Mouse (Mus musculus) heart, embryonic 13.5 days (tissue): ENCODE measurements around the gene Kirrel3. TPM values are rescaled to one million over a fixed set of nuclear protein-coding genes. Genes with fewer than 3 reads are reported as not detected.

Experiments used
- ATAC-seq: fragments of 200-750 bp; cut with Nextera tagmentation; 2 replicates; pipeline ENCODE4 v1.8.0; 2017; ENCODE audit warnings: moderate TSS enrichment; ENCODE audit not compliant: insufficient number of reproducible peaks, low FRiP score, low TSS enrichment; ENCODE audit errors: extremely low read depth
- H3K27ac ChIP-seq: fragments of 300-500 bp; sonication (generic); replicated peaks from 2 replicates; pipeline ENCODE4 v1.5.1; 2015; ENCODE audit warnings: moderate library complexity, mild to moderate bottlenecking, inconsistent platforms
- H3K27me3 ChIP-seq: fragments of 300-500 bp; sonication (generic); replicated peaks from 2 replicates; pipeline ENCODE4 v1.6.1; 2015; ENCODE audit warnings: mild to moderate bottlenecking, inconsistent platforms
- H3K36me3 ChIP-seq: fragments of 300-500 bp; sonication (generic); 2 replicates; pipeline ENCODE4 v1.6.1; 2015; ENCODE audit warnings: mild to moderate bottlenecking, inconsistent platforms
- H3K4me1 ChIP-seq: fragments of 300-500 bp; sonication (generic); 2 replicates; pipeline ENCODE4 v1.6.1; 2015; ENCODE audit warnings: inconsistent platforms
- H3K4me2 ChIP-seq: fragments of 300-500 bp; sonication (generic); 2 replicates; pipeline ENCODE4 v1.6.1; 2015; ENCODE audit warnings: inconsistent platforms, mild to moderate bottlenecking, moderate library complexity
- H3K4me3 ChIP-seq: fragments of 300-500 bp; sonication (generic); 2 replicates; pipeline ENCODE4 v1.5.1; 2015; ENCODE audit warnings: moderate library complexity, mild to moderate bottlenecking, inconsistent platforms
- H3K9ac ChIP-seq: fragments of 300-500 bp; sonication (generic); 2 replicates; pipeline ENCODE4 v1.6.1; 2015; ENCODE audit warnings: inconsistent platforms, mild to moderate bottlenecking, moderate library complexity
- H3K9me3 ChIP-seq: fragments of 300-500 bp; sonication (generic); 2 replicates; pipeline ENCODE4 v1.6.1; 2016; ENCODE audit warnings: inconsistent platforms
- WGBS: fragments of 180-500 bp; shearing (Covaris S2); methylation state at CpG from one replicate; pipeline ENCODE4 v1.1.7; 2015; ENCODE audit warnings: mixed read lengths; 5-methylcytosine and 5-hydroxymethylcytosine counted together
- polyA plus RNA-seq: library from polyadenylated mRNA; unstranded; fragments of >200 nt; fragmentation: Nextera tagmentation; extraction: Ambion mirVana; gene quantifications from 2 replicates; pipeline ENCODE4 v1.2.1, GENCODE M21; 2015

Kirrel3 gene
- polyA plus RNA-seq, 1 experiment from 2014 or later: 1.0 TPM

- Histone ChIP-seq H3K9ac (no peak overlapping the region), H3K9me3 (no peaks in the 10 kb centered on the region), H3K4me3 (no peak overlapping the region), H3K4me2 (no peak overlapping the region), H3K27me3 (no peaks in the 10 kb centered on the region), H3K27ac (no peak overlapping the region), H3K4me1 (0 out of 2 replicates have a peak, but pooled peaks cover 2% of the 10 kb centered on the region), H3K36me3 (no peaks in the 10 kb centered on the region)
- ATAC-seq: no peak
- 59% methylated on average over 4 of the region's 4 CpGs for WGBS
Measured at GRCm38 (mm10) chr9:34795226-34795625, 309.5 kb downstream of the Kirrel3 start.

GRCm38 (mm10) chr9:34797688-34798339 is 312.1 kb downstream of the Kirrel3 start:
- 0 out of 2 replicates have a peak, but pooled peaks cover 2% of the 10 kb centered on the region for H3K4me1 ChIP-seq
- ATAC-seq: no peak
- no peaks in the 10 kb centered on the region for H3K9me3 ChIP-seq
- H3K36me3 ChIP-seq: no peaks in the 10 kb centered on the region
- H3K27me3 ChIP-seq: no peaks in the 10 kb centered on the region
- no peak overlapping the region for H3K27ac ChIP-seq
- H3K9ac ChIP-seq: no peak overlapping the region
- no peak overlapping the region for H3K4me2 ChIP-seq
- WGBS: 49% methylated on average over 6 of the region's 6 CpGs
- no peak overlapping the region for H3K4me3 ChIP-seq

DNA sequence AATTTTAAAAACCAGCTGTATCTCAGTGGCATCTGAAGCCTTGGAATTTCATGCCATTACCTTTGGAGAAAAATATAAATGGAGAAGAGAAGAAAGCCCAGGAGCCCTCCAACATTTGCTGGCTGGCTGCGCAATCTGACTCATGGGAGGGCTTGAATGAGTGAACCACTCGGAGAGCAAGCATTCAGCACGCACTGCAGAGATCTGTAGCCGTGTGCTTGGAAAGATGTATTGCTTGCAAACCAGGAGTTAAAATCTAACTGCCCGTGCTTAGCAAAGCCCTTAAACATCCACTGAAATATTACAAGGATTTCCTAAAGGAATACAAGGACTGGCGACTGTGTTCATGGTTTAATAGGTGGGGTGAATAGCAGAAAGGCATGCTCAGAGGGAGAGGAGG is 316.0 kb downstream of the Kirrel3 start:
- no peak overlapping the region for H3K4me2 ChIP-seq
- H3K4me3 ChIP-seq: no peak overlapping the region
- 0 out of 2 replicates have a peak, but pooled peaks cover 2% of the 10 kb centered on the region for H3K4me1 ChIP-seq
- H3K27me3 ChIP-seq: no peaks in the 10 kb centered on the region
- H3K9me3 ChIP-seq: no peaks in the 10 kb centered on the region
- no peak for ATAC-seq
- H3K36me3 ChIP-seq: no peaks in the 10 kb centered on the region
- H3K27ac ChIP-seq: no peak overlapping the region
- 80% methylated on average over 6 of the region's 6 CpGs for WGBS
- H3K9ac ChIP-seq: no peak overlapping the region

- Histone ChIP-seq H3K4me3 (no peak overlapping the region), H3K9me3 (no peaks in the 10 kb centered on the region), H3K4me2 (no peak overlapping the region), H3K9ac (no peak overlapping the region), H3K27ac (no peak overlapping the region), H3K36me3 (no peaks in the 10 kb centered on the region), H3K27me3 (no peaks in the 10 kb centered on the region), H3K4me1 (no peaks in the 10 kb centered on the region)
- 74% methylated on average over 3 of the region's 3 CpGs for WGBS
- ATAC-seq: no peak
Measured at GRCm38 (mm10) chr9:34806854-34807253, 321.2 kb downstream of the Kirrel3 start.

DNA sequence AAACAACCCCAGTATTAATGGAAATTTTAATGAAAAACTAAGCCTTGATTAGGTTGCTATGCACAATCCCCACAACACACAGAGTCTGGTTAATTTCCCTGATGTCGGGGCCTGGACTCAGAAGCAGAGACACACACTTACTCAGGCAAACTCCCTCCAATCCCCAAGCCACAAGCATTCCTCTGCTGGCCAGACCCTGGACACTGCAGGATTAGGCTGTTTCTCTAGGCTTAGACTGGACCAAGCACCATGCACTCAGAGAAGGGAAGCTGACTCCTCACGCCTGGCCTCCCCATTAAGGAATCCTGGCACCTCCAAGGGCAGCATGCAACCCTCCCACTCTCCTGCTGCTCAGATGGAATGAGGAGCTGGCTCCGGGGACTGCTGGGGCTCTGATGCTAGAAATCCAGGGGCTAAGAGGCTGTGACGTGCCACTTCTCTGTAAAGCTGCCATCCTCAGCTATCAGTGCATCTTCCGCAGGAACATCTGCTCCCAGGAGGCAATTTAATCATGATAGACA is 324.4 kb downstream of the Kirrel3 start:
- no peak overlapping the region for H3K9ac ChIP-seq
- no peak overlapping the region for H3K4me2 ChIP-seq
- H3K27me3 ChIP-seq: no peaks in the 10 kb centered on the region
- no peak overlapping the region for H3K27ac ChIP-seq
- 48% methylated on average over 5 of the region's 5 CpGs for WGBS
- no peaks in the 10 kb centered on the region for H3K36me3 ChIP-seq
- no peaks in the 10 kb centered on the region for H3K9me3 ChIP-seq
- no peaks in the 10 kb centered on the region for H3K4me1 ChIP-seq
- no peak for ATAC-seq
- no peak overlapping the region for H3K4me3 ChIP-seq

DNA sequence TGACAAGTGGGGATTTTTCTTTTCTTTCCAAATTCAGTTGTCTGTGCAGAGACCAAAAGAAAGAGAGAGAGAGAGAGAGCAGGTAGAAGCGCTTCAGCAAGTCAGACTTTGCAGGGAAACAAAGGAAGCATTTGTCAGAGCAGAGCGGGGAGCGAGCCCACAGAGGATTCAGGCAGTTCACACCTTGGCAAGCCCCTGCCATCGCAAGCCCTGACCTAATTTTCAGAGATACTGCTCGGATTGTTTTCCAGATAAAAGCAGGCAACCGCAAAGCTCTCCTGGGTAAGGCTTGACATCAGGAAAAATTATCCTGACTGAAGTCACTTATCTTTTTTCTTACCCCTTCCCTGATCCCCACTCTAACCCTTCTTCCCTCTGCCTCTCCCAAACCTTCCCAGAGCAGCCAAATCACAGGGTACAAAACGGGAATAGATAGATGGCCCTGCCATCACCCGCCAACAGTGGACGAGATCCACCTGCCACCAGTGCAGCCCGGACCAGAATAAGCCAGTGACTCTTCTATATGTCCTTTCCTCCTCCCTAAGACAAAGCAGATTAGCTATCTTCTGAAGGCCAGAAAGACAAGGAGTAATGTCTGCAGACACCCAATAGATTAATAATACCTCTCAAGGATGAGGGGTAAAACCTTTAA is 332.8 kb downstream of the Kirrel3 start:
- Histone ChIP-seq H3K27ac (no peak overlapping the region), H3K4me3 (no peak overlapping the region), H3K9me3 (no peaks in the 10 kb centered on the region), H3K27me3 (peaks cover 8% of the 10 kb centered on the region), H3K36me3 (no peaks in the 10 kb centered on the region), H3K4me1 (no peaks in the 10 kb centered on the region), H3K4me2 (no peak overlapping the region), H3K9ac (no peak overlapping the region)
- ATAC-seq: no peak
- 11% methylated on average over 10 of the region's 10 CpGs for WGBS

DNA sequence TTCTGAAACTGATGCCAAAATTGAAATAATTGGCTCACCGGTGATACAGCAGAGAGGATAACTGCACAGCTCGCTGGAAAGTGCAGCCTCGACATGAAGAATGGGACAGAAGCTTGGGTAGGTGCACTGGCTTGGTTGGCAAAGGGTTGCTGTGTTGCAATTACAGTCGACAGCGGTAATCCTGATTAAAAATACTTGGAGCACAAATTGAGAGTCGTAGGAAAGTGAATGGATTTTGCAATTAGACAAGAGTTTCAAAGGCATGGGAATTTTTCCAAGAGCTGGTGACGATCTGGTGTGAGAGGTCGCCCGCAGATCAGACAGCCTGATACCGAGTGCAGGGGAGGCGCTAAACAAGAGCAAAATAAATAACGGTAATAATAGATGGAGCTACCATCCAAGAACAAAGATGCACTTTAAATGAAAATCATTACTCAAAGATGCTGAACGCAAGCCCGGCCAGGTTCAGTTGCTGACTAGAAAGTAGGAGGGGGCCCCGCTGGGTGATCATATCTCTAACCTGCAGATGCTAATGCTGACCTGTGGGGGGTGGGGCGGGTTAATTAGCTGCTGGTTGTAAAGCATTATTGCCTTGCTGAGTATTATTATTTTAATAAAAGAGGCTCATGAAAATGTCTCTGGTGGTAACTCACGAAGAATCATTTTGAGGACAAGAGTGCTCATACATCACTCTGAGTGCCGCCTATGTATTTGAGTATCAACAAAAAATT is 338.8 kb downstream of the Kirrel3 start:
- 78% methylated on average over 18 of the region's 18 CpGs for WGBS

DNA sequence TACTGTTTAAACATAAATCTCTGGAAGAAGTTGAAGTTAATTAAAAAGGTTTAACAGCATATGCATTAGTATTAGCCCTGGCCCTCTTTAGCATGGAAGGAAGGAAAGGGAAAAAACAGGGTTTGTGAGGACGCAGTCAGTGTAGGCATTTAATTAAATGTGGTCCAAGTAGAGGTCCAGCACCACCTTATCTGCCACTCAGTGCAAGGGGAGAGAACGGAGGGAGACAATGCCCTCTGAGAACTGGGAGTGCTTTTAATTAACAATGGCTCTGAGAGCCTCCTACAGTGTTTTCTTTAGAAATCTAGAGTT is 339.4 kb downstream of the Kirrel3 start:
- Histone ChIP-seq H3K27ac (no peak overlapping the region), H3K27me3 (no peaks in the 10 kb centered on the region; the same call in 1 of the 2 replicates), H3K36me3 (no peaks in the 10 kb centered on the region), H3K9me3 (no peaks in the 10 kb centered on the region), H3K9ac (no peak overlapping the region), H3K4me2 (no peak overlapping the region), H3K4me1 (no peaks in the 10 kb centered on the region), H3K4me3 (no peak overlapping the region)
- WGBS: 43% methylated on average over 2 of the region's 2 CpGs
- ATAC-seq: no peak

More for the DNA sequence above, 338.8 kb downstream of the Kirrel3 start:
- Histone ChIP-seq H3K4me3 (no peak overlapping the region), H3K9ac (no peak overlapping the region), H3K27ac (no peak overlapping the region), H3K4me2 (no peak overlapping the region), H3K9me3 (no peaks in the 10 kb centered on the region), H3K4me1 (no peaks in the 10 kb centered on the region), H3K36me3 (no peaks in the 10 kb centered on the region), H3K27me3 (no peaks in the 10 kb centered on the region; the same call in 1 of the 2 replicates)
- no peak for ATAC-seq

DNA sequence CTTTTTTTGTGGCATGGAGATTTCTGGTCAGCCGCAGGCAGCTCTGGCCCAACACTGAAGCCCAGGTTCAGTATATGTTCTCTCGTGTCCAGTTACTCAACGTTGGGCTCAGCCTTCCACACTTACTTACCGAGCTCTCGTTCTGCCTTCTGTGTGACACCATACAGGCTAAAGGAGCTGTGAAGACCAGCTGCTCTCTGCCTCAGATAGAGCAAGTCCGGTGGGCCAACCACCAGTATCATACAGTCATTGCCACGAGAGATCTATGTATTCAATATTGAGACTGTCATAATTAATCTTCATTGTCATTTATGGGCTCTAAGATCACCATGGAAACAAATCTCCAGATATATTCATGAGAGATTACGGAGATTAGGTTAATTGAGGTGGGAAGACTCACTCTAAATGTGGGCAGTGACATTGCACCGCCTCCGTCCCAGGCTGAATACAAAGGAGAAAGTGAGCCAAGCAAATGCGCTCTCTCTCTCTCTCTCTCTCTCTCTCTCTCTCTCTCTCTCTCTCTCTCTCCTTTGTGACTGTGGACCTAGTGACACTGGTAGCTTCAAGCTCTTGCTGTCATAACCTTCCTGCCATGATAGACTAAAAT is 339.8 kb downstream of the Kirrel3 start:
- no peak for ATAC-seq
- 66% methylated on average over 11 of the region's 11 CpGs for WGBS
- Histone ChIP-seq H3K27me3 (no peaks in the 10 kb centered on the region; the same call in 1 of the 2 replicates), H3K4me3 (no peak overlapping the region), H3K4me1 (no peaks in the 10 kb centered on the region), H3K9me3 (no peaks in the 10 kb centered on the region), H3K4me2 (no peak overlapping the region), H3K9ac (no peak overlapping the region), H3K36me3 (no peaks in the 10 kb centered on the region), H3K27ac (no peak overlapping the region)

DNA sequence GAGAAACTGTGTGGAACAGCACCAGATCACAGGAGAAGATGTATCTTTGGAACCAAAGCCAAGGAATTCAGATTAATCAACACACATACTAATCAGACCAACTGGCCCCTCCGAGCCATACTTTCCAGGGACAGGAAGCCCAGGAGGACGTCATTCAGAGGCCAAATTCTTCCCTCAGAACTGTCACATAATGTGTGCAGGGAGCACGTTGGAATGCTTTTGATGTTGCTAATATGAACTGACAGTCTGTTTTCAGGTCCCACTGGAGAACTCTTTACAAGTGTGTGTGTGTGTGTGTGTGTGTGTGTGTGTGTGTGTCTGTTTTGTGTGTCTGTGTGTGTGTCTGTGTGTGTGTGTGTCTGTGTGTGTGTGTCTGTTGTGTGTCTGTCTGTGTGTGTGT is 345.0 kb downstream of the Kirrel3 start:
- 28% methylated on average over 3 of the region's 3 CpGs for WGBS
- H3K9ac ChIP-seq: no peak overlapping the region
- no peaks in the 10 kb centered on the region for H3K9me3 ChIP-seq
- no peaks in the 10 kb centered on the region for H3K36me3 ChIP-seq
- no peak overlapping the region for H3K4me3 ChIP-seq
- H3K27me3 ChIP-seq: no peaks in the 10 kb centered on the region; the same call in 1 of the 2 replicates
- no peak for ATAC-seq
- H3K4me1 ChIP-seq: no peaks in the 10 kb centered on the region
- no peak overlapping the region for H3K27ac ChIP-seq
- no peak overlapping the region for H3K4me2 ChIP-seq

GRCm38 (mm10) chr9:34836801-34837200 is 351.1 kb downstream of the Kirrel3 start:
- H3K27me3 ChIP-seq: 0 out of 2 replicates have a peak, but pooled peaks cover 2% of the 10 kb centered on the region
- no peak overlapping the region for H3K4me3 ChIP-seq
- no peak overlapping the region for H3K27ac ChIP-seq
- WGBS: 55% methylated on average over 2 of the region's 2 CpGs
- H3K36me3 ChIP-seq: no peaks in the 10 kb centered on the region
- no peak overlapping the region for H3K9ac ChIP-seq
- H3K9me3 ChIP-seq: no peaks in the 10 kb centered on the region
- no peaks in the 10 kb centered on the region for H3K4me1 ChIP-seq
- H3K4me2 ChIP-seq: no peak overlapping the region
- no peak for ATAC-seq
